Mouse (Mus musculus): ENCODE measurements at regions not wholly inside any gene's neighbourhood (a gene's known extent, or its start where the extent isn't known, plus 50 kb on each side); places are given as distances from the start of the nearest gene placed in this dataset.

GRCm38 (mm10) chr5:93328059-93328458, 61.0 kb downstream of the Ccng2 start:
- DNase-seq = peak; percentile 53 to 86

GRCm38 (mm10) chr5:93330851-93331250, 63.8 kb downstream of the Ccng2 start:
- DNase-seq = no peak

DNA sequence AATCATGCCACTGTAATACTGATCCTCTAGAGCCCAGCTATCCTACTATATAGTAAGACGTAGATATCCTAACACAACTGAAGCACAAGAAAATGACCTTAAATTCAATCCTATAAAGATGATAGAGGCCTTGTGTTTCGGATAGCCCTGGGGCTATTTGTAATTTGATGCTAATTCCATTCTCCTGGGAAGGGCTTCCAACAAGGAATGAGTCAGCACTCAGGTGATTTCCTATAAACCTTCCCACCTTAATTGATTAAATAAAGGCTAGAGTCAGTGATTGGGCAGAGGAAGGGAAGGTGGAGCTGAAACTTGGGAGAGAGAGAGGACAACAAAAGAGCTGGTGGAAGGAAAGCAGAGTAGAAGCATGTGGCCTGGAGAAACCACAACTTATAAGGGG, 86.0 kb downstream of the Ccng2 start:
- DNase-seq = no peak
